Mouse (Mus musculus) telencephalon, adult 2 months (tissue): ENCODE data around the gene Olfr106-ps.

Experiments
- DNase-seq: peaks from one replicate; pipeline ENCODE4 v3.0.0-alpha.2; 2011; ENCODE audit warnings: low read depth, low spot score

The Olfr106-ps gene

DNA sequence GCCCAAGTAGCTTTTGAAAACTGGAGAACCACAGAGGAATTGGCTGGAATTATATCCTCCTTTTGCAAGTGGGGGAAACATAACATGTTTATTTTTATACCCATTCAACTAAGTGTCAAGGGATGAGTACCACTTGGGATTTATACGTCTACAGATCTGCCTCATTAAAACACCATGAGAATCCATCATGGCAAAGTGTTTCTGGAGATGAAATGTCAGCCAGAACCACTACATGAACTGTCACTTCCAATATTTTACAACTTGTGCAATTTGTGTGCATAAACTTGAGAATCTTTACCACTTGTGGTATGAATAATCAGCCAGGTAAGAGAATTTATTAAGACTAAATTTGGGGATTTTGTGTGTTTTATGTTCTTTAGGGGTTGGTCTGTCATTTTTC is at the start of gene Olfr106-ps:
Gene Olfr106-ps, plus strand, starts transcription at position 301 of the 400 bp plus-strand sequence.
- DNase-seq, result no peak

DNA sequence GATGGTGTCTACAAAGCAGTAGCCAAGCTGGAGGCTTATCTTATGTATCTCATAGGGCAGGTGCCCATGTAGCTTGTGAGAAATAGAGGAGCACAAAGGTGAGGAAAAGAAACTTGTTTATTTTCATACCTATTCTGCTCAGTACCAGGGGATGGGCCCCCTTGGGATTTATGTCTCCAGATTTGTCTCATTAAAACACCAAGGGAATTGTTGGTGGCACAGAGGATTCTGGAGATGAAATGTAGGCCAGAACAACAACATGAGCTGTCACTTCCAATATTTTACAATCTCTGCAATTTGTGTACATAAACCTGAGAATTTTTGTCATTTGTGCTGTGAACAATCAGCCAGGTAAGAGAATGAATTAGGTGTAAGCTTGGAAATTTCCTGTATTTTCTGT is 30.9 kb upstream of the Olfr106-ps start, which contains the start of gene Olfr104-ps:
Gene Olfr104-ps, plus strand, starts transcription at position 301 of the 400 bp plus-strand sequence.
- no peak for DNase-seq

- no peak for DNase-seq
These were observed 11.5 kb upstream of the Olfr106-ps start, which contains the start of gene Olfr105-ps for GRCm38 (mm10) chr17:37378733-37379132. TSS of gene Olfr105-ps (plus strand) at chr17:37379033.

GRCm38 (mm10) chr17:37398926-37399325 is 8.7 kb downstream of the Olfr106-ps start, which contains the start of gene Olfr107:
TSS of gene Olfr107 (plus strand) at chr17:37399226.
- DNase-seq, result no peak

DNA sequence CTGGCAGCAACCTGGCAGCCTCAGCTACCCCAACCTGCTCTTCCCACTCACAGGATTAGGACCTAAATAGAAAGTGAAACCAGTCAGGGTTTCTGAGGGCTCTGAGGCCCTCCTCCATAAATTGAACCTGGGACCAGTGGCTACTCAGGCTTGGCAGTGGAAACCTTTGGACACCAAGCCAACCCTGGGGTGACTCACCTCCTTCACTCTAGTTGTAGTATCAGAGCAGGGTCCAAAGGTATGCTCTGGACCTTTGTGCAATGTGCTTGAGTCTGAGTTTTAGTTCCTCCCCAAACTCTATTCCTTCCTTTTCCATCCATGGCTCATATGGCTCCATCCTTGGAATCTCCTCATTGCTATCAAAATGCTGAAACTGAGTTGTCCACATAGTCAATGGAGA is 23.2 kb downstream of the Olfr106-ps start:
- DNase-seq, result no peak

DNA sequence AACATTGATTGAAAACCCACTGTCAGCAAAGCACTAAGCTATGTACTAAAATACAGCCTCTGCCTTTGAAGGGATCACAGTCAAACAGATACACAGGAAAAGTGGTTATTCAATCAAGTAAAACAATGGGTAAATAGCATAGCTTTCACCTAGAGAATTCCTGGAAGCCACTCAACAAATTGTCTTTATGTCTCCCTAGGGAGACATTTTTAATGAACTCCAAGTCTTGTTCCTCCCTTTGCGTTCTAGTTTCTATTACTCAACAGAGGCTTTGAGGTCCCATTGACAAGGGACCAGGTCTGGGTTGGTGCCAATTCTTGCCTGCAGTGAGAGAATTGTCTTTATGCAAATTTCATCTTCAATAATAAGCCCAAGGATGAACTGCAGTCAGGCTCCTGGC is 55.0 kb downstream of the Olfr106-ps start, which contains the start of gene Olfr108:
Gene Olfr108, plus strand, starts transcription at position 301 of the 400 bp plus-strand sequence.
- no peak for DNase-seq
